Mouse (Mus musculus) urinary bladder, postnatal 36 days (tissue): ENCODE measurements around the gene Dhx37.
A peak's percentile ranks its signal among the peaks of the same experiment; 100 is the strongest.
"Not testable (repeated sequence)": the region's sequence is repeated elsewhere in the genome, so short reads cannot be mapped to it uniquely, and the experiment has no call there.

Source experiments
- DNase-seq, 2 experiments: peaks; one replicate each; pipeline ENCODE4 v3.0.0; 2022; ENCODE audit warnings: low spot score in 2 of 2, mixed read lengths in 1 of 2

Dhx37 gene

DNA sequence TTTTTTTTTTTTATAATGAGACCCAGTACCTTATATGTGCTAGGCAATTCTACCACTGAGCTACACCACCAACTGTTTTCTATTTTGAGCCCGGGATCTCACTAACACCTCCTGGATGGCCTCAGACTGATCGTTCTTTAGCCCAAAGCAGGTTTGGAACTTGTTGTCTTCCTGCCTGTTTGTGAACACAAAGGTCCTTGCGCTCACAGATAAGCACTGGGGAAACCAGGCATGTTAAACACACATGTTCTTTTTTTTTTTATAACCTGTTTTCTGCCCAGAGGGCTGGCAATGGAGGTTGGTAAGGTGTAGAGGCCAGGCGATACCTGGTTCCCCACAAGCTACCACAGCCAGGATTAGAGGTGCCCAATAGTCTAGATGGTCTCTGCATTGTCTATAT is 14.7 kb upstream of the Dhx37 start:
- DNase-seq, result no peak

DNA sequence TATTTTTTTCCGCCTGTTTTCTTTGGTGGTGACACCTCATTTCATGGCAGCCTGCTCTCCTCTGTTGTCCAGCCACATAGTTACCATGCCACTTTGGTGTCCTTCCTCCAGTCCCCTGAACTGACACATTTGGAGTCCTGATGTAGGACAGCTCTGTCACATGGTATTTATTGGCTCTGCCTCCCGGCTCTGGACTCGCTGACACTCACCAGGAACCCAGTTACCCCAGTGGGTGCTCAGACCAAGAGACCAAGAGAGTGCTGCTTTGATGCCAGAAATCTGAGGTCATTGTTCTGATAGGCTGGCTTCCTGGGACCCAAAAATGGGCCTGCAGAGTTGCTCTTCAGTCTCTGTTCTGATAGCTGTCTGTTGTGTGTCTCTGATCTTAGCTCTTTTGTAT is 14.1 kb upstream of the Dhx37 start:
- DNase-seq, result no peak

DNA sequence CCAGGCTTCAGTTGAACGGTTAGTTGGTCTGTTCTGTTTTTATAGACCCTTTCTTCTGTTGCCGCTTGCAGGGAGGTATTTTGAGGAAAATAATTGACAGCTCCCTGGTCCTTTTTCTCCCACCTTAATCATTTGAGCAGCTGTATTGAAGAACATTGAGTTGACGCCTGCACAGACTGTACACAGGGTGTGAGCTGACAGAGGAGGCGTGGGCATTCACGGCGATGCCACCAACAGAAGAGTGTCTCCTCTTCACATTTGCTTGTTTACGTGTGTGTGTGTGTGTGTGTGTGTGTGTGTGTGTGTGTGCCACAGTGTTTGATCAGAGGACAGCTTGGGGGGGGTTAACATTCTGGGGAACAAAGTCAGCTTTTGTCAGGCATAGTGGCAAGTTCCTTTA is 12.4 kb upstream of the Dhx37 start:
- no peak for DNase-seq

DNA sequence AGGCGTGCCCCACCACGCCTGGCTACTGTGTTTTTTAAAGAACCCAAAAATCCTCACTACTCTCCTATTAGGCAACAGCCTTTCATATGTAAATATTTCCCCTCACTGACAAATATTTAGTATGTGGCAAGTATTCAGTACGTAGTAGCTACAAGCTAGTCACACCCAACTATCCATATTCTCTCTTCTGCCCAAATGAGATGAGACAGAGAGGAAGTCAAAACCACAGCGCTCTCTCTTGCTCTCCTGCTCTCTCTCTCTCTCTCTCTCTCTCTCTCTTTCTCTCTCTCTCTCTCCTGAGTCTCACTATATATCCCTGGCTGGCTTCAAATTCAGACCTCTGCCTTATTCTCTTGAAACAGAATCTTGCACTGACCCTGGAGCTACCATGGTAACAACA is 10.6 kb upstream of the Dhx37 start:
- DNase-seq, result no peak

DNA sequence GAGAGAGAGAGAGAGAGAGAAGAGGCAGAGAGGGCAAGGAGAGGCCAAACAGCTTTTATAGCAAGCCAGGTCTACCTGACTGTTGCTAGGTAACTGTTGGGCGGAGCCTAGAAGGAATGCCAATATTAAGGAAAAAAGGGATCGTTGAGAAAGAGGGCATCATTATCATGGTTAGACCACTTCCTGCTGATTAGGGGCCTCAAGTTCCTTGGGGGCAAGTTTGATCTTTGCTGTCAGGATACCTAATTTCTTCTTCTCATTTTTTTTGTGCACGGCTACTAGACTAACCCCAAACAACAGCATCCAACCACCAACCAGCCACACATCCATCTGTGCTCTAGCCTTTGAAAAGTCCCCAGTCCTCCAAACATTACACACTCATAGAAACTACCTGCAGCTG is 10.0 kb upstream of the Dhx37 start:
- no peak for DNase-seq

DNA sequence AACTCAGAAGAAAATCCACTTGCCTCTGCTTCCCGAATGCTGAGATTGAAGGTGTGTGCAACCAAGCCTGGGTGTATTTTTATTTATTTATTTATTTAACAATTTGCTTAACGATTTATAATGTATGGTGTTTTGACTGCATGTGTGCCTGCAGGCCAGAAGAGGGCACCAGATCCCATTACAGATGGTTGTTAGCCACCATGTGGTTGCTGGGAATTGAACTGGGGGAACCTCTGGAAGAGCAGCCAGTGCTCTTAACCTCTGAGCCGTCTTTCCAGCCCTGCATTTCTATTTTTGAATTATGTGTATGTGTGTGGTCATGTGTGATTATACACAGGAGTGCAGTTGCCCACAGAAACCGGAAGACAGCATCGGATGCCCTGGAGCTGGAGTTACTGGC is 9.4 kb upstream of the Dhx37 start:
- DNase-seq, result no peak

DNA sequence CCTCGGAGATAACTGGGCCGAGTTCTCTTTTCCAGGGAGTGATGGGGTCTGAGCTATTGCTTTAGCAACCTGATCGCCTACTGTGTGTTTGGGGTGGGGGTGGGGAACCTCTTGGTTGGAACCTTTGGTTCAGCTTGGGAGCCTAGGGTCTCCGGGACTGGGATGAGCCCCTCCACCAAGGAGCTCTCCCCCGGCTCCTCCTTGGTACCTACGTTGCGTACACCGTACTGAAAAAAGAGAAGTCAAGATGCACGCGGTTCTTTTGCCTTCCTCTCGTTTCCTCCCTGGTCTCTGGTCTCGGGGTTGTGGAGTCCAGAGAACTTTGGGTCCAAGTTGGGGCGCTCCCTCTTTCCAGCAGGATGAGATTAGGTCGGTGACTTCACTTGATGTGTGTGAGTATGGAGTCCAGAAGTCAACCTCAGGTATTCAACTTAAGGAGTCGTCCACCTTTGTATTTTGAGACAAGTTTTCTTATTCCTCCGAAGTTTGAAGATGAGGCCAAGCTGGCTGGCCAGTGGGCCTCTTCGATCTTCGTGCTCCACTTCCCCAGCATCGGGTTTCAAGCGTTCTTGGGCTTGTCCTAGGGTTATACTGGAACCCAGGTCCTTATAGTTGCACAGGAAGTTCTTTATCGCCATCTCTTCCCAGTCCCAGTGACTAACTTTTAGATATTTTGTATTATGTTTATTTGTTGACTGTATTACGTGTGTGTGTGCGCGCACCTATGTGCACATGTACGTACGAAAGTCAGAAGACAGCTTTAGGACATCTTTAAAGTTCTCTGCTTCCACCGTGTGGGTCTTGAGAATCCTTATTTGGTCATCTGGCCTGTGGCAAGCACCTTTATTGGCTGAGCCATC is 8.4 kb upstream of the Dhx37 start:
- no peak for DNase-seq

DNA sequence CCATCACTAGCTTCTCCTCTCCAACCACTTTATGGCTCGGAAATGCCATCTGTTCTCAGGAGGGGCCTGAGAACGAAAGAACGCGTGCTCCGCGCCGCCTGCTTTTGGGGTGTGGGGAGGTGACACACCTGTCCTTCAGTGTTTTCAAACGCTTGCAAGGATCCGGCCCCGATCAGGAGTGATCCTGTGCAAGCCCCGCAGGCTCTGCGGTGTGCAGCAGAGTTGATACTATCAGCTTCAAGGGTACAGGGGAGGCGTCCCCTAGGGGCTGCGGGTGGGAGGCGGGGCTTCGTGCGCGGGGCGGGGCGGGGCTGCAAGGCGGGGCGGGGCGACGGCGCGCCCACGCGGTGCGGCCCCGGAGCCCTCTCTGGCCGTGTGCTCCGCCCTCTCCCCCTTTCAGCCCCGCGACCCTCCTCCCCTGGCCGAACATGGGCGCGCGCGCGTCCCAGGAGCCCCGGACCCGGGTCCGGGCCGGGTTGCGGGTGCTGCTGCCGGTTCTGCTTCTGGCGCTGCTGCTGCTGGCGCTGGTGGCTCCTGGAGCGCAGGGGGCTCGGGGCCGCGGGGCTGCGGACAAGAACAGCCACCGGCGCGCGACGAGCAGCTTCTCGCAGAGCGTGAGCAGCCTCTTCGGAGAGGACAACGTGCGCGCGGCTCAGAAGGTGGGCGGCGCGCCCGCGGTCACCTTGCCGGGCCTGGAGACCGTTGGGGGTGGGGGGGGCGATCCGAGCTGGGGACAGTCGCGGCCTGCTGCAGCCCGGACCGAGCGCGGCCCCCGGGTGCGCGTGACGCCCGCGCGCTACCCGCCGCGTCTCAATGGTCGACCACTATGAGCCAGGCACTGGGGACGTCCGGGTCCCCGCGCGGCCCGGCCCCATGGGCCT is 7.6 kb upstream of the Dhx37 start, which contains the start of gene Bri3bp:
Gene Bri3bp (plus strand): TSS at position 335 of the 881 bp plus-strand sequence.
- peak; percentile 35 to 44 for DNase-seq

DNA sequence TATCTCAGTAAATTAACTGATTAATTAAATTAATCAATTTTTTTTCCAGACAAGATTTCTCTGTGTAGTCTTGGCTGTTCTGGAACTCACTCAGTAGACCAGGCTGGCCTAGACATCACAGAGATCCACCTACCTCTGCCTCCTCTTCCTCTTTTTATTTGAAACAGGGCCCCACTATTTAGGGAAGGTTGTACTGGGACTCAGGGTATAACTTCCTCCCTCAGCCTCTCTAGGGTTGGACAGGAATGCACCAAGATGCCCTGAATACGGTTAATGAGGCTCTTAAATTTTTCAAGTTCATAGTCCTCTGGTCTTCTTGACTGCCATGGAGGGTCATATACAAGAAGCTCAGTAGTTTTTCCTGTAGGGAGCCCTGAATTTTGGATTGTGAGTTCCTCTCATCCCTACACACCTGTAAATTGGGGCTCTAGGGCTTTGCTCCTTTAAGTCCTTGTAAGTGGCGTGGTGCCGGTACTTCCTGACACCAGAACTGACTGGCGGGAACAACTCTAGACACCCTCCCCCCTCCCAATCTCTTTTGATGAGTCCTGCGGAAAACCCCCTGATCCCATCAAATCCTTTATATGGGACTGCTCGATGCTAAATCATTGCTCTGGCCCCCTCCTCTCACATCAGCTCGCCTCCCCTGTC is 6.8 kb upstream of the Dhx37 start:
- DNase-seq, result no peak

DNA sequence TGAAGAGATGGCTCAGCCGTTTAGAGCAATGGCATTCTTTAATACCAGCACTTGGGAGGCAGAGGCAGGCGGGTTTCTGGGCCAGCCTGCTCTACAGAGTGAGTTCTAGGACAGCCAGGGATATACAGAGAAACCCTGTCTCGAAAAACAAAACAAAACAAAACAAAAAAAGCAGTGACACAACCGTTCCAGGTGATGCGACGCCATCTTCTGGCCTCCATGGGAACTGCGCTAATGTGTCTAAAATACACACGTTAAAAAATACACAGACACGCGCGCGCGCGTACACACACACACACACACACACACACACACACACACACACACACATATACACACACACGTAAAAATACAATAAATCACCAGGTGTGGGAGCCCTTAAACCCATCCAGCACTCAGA is 426 bp upstream of the Dhx37 start:
- not testable (repeated sequence) for DNase-seq

DNA sequence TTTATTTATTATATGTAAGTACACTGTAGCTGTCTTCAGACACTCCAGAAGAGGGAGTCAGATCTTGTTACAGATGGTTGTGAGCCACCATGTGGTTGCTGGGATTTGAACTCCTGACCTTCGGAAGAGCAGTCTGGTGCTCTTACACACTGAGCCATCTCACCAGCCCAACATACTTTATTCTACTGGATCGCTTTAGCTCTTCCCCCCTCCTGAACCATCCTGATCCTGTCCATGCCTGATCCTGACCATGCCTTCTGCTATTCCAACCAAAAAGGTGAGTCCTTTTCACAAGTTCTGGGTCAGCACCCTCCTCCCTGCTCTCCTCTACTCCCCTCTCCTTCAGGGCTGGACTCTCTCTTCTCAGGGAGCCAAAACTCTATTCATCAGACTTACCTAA is 1.6 kb downstream of the Dhx37 start:
- not testable (repeated sequence) for DNase-seq

DNA sequence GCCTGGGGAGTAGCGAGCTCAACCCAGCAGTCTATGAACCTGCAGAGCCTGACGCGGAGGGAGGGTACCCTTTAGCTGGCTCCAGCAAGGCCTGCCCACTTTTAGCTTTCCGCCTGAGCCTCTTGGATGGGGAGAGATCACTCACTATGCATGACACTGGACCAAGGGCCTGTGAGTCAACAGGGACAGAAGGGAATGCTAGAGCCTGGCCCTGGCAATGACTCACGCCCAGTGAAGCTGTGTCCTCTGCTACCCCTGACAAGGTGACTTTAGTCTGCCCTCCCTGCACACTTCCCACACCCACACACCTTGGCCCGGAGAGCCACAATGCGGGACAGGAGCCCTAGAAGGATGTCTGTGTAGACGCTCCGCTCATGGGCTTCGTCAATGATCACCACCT is 7.6 kb downstream of the Dhx37 start:
- no peak for DNase-seq

DNA sequence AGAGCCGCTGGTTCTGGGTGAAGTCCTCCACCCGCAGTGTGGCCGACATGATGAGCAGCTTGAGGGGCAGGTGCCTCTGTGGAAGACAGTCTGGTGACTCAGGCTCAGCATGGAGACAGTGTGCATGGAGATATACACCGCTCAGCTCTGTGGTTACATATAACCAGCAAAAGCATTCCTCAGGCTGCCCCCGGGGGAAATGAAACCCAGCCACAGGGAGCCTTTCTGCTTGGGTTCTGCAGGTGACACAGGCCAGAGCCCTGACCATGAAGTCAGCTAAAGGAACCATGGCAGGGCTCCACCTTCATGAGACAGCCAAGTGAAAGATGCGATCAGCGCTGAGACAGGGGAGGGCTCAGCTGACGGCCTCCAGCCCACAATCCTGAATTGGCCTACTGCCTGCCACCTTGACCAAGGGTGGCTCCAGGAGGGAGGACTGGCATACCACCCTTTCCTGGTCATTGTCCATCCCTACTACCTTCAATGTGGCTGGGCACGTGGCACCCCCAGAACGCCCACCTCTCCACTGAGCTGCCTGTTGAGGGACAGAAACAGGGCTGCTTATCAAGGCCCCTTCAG is 8.1 kb downstream of the Dhx37 start:
- DNase-seq, result no peak

DNA sequence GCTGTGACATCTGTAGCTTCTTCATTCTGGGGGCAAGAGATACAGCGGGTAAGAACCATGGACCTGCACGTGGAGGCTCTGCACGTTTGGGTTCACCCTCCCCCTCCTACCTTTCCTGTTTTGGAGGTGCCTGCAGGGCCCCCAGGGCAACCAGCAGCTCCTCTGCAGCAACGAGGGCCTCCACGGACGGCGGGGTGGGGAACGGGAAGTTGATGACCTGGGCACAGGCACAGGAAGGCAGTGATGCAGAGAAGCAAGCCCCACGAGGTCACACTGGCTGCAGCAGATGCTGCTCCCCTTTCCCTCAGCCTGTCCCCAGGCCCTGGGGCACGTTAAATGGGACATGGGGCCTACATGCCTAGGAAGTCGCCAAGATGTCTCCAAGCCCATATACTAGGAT is 14.8 kb downstream of the Dhx37 start:
- DNase-seq, result no peak

DNA sequence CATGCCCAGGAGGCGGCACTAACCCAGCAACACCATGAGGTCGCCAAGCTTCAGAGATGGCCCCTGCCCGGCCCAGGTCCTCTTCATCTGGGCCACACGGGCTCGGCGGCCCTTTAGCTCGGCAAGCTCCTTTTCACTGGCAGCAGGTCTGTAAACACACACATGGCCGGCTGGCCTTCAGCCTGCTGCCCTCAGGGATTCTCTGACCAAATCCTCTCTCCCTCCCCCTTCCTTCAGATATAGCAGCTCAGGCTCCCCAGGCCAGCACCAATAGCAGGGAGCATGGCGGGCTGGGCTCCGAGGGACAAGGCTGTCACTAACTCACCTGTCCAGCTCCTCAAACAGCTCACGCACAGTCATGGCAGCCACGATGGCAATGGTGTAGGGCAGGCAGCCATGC is 15.3 kb downstream of the Dhx37 start:
- no peak for DNase-seq

DNA sequence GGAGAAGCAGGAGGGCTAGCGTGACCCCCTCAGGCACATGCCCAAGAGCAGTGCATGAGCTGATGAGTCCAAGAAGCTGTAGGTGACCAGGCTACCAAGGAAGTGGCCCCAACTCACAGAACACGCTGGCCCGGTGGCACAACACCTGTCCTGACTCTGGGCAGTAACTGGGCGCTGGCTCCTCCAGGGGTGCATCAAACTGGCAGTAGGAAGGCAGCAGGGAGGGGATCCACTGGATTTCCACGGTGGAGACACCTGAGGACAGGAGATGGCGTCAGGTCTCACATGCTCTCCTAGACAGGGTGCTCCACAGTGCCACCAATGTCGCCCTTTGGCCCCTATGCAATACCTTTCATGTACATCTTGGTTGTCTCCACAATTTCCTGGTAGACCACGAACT is 17.7 kb downstream of the Dhx37 start:
- no peak for DNase-seq

DNA sequence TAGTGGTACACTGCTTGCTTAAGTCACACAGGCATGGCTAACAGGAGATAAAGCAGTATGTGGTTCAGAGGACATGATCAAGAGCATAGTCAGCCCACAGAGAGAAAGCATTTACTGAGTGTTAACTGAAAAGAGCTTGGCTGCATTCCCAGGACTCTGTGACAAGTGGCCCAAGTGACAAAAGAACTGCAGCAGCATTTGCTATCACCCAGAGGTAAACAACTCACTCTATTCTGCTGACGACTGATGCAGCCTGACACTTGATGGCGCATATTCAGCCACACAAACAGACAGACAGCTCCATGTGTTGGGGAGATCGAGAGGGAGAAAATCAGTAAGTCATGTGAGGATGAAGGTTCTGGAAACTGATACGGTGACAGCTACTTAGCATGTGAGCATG is 20.2 kb downstream of the Dhx37 start:
- no peak for DNase-seq

DNA sequence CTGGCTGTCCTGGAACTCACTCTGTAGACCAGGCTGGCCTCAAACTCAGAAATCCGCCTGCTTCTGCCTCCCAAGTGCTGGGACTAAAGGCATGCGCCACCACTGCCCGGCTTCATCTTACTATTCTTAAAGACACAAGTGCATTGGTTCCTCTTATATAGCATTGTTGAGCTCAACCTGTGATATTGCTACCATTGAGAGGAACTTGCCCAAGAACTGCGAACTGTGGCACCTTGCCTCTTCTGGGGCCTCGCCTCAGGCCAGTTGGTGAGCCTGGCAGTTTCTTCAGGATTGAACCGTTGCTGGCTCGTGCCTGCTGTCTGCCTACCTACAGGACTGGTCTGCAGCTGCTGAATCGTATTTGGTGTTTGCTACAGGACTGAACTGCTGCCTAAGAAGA is 21.4 kb downstream of the Dhx37 start:
- DNase-seq, result not testable (repeated sequence)

DNA sequence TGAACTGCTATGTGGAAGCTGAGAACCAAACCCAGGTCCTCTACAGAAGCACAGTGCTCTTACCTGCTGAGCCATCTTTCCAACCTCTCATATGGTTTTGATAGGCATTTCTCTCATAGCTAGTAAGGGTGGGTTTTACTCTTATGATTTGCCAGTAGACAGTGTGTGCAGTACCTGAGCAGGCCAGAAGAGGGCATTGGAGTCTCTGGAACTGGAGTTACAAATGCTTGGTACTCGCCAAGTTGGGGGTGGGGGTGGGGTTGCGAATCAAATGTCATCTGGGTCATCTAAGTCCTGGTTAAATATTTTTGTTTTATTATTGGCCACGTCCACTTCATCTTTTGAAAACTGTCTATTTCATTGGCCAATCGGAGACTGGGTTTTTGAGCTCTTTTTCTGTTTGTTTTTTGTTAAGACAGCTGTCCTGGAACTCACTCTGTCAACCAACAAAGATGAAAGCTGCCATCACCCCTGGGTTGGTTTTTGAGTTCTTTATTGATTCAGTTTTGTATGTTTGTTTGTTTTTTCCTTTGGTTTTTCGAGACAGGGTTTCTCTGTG is 21.9 kb downstream of the Dhx37 start:
- peak; percentile 34 to 54 for DNase-seq

DNA sequence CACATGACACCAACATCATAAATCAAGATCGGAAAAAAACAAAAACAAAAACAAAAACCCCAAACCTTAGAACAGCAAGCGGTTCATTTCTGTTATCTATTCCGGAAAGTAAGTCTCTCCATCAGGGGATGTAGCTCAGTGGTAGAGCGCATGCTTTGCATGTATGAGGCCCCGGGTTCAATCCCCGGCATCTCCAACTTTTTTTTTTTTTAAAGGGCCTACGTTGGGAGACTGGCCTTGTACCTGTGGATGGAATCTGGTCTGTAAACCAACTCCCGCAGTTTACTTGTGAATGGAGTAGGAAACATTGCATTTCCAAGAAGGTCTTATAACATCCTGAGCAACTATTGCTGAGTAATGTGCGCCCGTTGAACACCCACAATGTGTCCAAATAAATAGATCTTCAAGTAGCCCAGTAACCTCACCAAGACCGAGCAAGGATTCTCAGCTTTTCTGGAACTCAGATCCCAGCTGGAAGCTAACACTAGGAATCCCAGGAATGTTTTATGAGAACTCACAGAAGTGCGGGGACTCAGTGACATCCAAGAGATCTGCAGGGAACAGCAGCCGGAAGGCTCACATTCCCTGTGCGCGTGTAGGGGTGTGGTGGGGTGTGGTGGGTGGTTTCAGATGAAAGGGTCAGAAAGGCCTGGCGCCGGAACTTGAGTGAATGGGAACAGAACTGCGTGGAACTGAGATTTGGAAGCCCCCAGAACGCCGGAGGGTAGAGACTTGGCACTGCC is 24.4 kb downstream of the Dhx37 start:
- no peak for DNase-seq

DNA sequence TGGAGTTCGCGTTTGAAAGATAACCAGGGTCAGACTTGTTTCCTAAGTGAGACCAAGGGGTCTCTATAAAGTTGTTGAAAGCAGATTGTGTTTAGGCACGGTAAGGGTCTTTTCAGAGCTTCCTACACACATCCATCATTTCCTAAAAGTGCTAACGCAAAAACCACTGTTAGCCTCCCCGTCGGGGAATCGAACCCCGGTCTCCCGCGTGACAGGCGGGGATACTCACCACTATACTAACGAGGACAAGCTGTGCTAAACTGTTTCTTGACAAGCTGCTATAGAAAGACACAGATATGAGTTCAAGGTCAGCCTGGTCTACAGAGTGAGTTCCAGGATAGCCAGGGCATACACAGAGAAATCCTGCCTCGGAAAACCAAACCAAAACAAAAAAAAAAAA is 25.1 kb downstream of the Dhx37 start:
- peak in 1 of 2 experiments; percentile 80 for DNase-seq
